Mouse (Mus musculus): ENCODE measurements around the gene Nrcam. TPM values are rescaled to one million over a fixed set of nuclear protein-coding genes. Genes with fewer than 3 reads are reported as not detected.

The Nrcam gene
- polyA plus RNA-seq, 1 experiment from 2014 or later = 5.7 TPM

GRCm38 (mm10) chr12:44386398-44386797 is 57.7 kb downstream of the Nrcam start:
- Histone ChIP-seq H3K9ac (ENCODE audit: low read length) (no peak overlapping the region), H3K9me3 (replicated peaks; ENCODE audit: control insufficient read depth, low read length) (no peaks in the 10 kb centered on the region), H3K27me3 (ENCODE audit: control insufficient read depth, insufficient read depth, low read length) (no peaks in the 10 kb centered on the region), H3K4me3 (replicated peaks; ENCODE audit: low read length) (no peak overlapping the region), H3K4me1 (ENCODE audit: control insufficient read depth, insufficient read depth, low read length) (no peaks in the 10 kb centered on the region), H3K36me3 (ENCODE audit: control insufficient read depth, insufficient read depth, low read length) (no peaks in the 10 kb centered on the region), H3K27ac (ENCODE audit: low read length) (no peak overlapping the region), H3K4me2 (ENCODE audit: low read depth, low read length) (no peak overlapping the region)
- ATAC-seq (ENCODE audit: insufficient read depth, low FRiP score) = no peak
- 44% methylated on average over 7 of the region's 7 CpGs for WGBS

GRCm38 (mm10) chr12:44388220-44388619 is 59.5 kb downstream of the Nrcam start:
- ATAC-seq (ENCODE audit: insufficient read depth, low FRiP score) = no peak
- no peak overlapping the region for H3K27ac ChIP-seq (ENCODE audit: low read length)
- no peaks in the 10 kb centered on the region for H3K27me3 ChIP-seq (ENCODE audit: control insufficient read depth, insufficient read depth, low read length)
- H3K4me3 ChIP-seq (replicated peaks; ENCODE audit: low read length) = no peak overlapping the region
- no peak overlapping the region for H3K9ac ChIP-seq (ENCODE audit: low read length)
- H3K9me3 ChIP-seq (replicated peaks; ENCODE audit: control insufficient read depth, low read length) = no peaks in the 10 kb centered on the region
- no peaks in the 10 kb centered on the region for H3K4me1 ChIP-seq (ENCODE audit: control insufficient read depth, insufficient read depth, low read length)
- no peak overlapping the region for H3K4me2 ChIP-seq (ENCODE audit: low read depth, low read length)
- no peaks in the 10 kb centered on the region for H3K36me3 ChIP-seq (ENCODE audit: control insufficient read depth, insufficient read depth, low read length)
- 28% methylated on average over 1 of the region's 1 CpGs for WGBS

- no peaks in the 10 kb centered on the region for H3K27me3 ChIP-seq (ENCODE audit: control insufficient read depth, insufficient read depth, low read length)
- no peaks in the 10 kb centered on the region for H3K36me3 ChIP-seq (ENCODE audit: control insufficient read depth, insufficient read depth, low read length)
- H3K9me3 ChIP-seq (replicated peaks; ENCODE audit: control insufficient read depth, low read length) = no peaks in the 10 kb centered on the region
- ATAC-seq (ENCODE audit: insufficient read depth, low FRiP score) = no peak
- no peaks in the 10 kb centered on the region for H3K4me1 ChIP-seq (ENCODE audit: control insufficient read depth, insufficient read depth, low read length)
- H3K9ac ChIP-seq (ENCODE audit: low read length) = no peak overlapping the region
- 59% methylated on average over 5 of the region's 5 CpGs for WGBS
- H3K4me2 ChIP-seq (ENCODE audit: low read depth, low read length) = no peak overlapping the region
- H3K4me3 ChIP-seq (replicated peaks; ENCODE audit: low read length) = no peak overlapping the region
- no peak overlapping the region for H3K27ac ChIP-seq (ENCODE audit: low read length)
Measured at GRCm38 (mm10) chr12:44390391-44391137, 61.9 kb downstream of the Nrcam start.

GRCm38 (mm10) chr12:44394901-44395300 is 66.2 kb downstream of the Nrcam start:
- H3K36me3 ChIP-seq (ENCODE audit: control insufficient read depth, insufficient read depth, low read length) = no peaks in the 10 kb centered on the region
- no peak for ATAC-seq (ENCODE audit: insufficient read depth, low FRiP score)
- no peaks in the 10 kb centered on the region for H3K27me3 ChIP-seq (ENCODE audit: control insufficient read depth, insufficient read depth, low read length)
- H3K4me1 ChIP-seq (ENCODE audit: control insufficient read depth, insufficient read depth, low read length) = no peaks in the 10 kb centered on the region
- H3K27ac ChIP-seq (ENCODE audit: low read length) = no peak overlapping the region
- H3K9ac ChIP-seq (ENCODE audit: low read length) = no peak overlapping the region
- WGBS = 60% methylated on average over 3 of the region's 3 CpGs
- H3K4me2 ChIP-seq (ENCODE audit: low read depth, low read length) = no peak overlapping the region
- H3K9me3 ChIP-seq (replicated peaks; ENCODE audit: control insufficient read depth, low read length) = no peaks in the 10 kb centered on the region
- no peak overlapping the region for H3K4me3 ChIP-seq (replicated peaks; ENCODE audit: low read length)

- Histone ChIP-seq H3K9me3 (replicated peaks; ENCODE audit: control insufficient read depth, low read length) (no peaks in the 10 kb centered on the region), H3K9ac (ENCODE audit: low read length) (no peak overlapping the region), H3K4me1 (ENCODE audit: control insufficient read depth, insufficient read depth, low read length) (no peaks in the 10 kb centered on the region), H3K4me3 (replicated peaks; ENCODE audit: low read length) (no peak overlapping the region), H3K36me3 (ENCODE audit: control insufficient read depth, insufficient read depth, low read length) (no peaks in the 10 kb centered on the region), H3K27ac (ENCODE audit: low read length) (no peak overlapping the region), H3K4me2 (ENCODE audit: low read depth, low read length) (no peak overlapping the region), H3K27me3 (ENCODE audit: control insufficient read depth, insufficient read depth, low read length) (no peaks in the 10 kb centered on the region)
- no peak for ATAC-seq (ENCODE audit: insufficient read depth, low FRiP score)
- WGBS = 54% methylated on average over 5 of the region's 5 CpGs
Measured at GRCm38 (mm10) chr12:44397782-44398181, 69.1 kb downstream of the Nrcam start.

GRCm38 (mm10) chr12:44402134-44402533 is 73.4 kb downstream of the Nrcam start:
- no peaks in the 10 kb centered on the region for H3K36me3 ChIP-seq (ENCODE audit: control insufficient read depth, insufficient read depth, low read length)
- WGBS = 79% methylated on average over 1 of the region's 1 CpGs

GRCm38 (mm10) chr12:44403270-44403669 is 74.6 kb downstream of the Nrcam start:
- no peak overlapping the region for H3K4me2 ChIP-seq (ENCODE audit: low read depth, low read length)
- no peak overlapping the region for H3K4me3 ChIP-seq (replicated peaks; ENCODE audit: low read length)
- ATAC-seq (ENCODE audit: insufficient read depth, low FRiP score) = no peak
- H3K27ac ChIP-seq (ENCODE audit: low read length) = no peak overlapping the region
- no peaks in the 10 kb centered on the region for H3K27me3 ChIP-seq (ENCODE audit: control insufficient read depth, insufficient read depth, low read length)
- WGBS = 62% methylated on average over 1 of the region's 1 CpGs
- H3K9ac ChIP-seq (ENCODE audit: low read length) = no peak overlapping the region
- H3K4me1 ChIP-seq (ENCODE audit: control insufficient read depth, insufficient read depth, low read length) = no peaks in the 10 kb centered on the region
- H3K36me3 ChIP-seq (ENCODE audit: control insufficient read depth, insufficient read depth, low read length) = no peaks in the 10 kb centered on the region
- no peaks in the 10 kb centered on the region for H3K9me3 ChIP-seq (replicated peaks; ENCODE audit: control insufficient read depth, low read length)

More at GRCm38 (mm10) chr12:44402134-44402533, 73.4 kb downstream of the Nrcam start:
- Histone ChIP-seq H3K4me3 (replicated peaks; ENCODE audit: low read length) (no peak overlapping the region), H3K27me3 (ENCODE audit: control insufficient read depth, insufficient read depth, low read length) (no peaks in the 10 kb centered on the region), H3K9me3 (replicated peaks; ENCODE audit: control insufficient read depth, low read length) (no peaks in the 10 kb centered on the region), H3K9ac (ENCODE audit: low read length) (no peak overlapping the region), H3K4me2 (ENCODE audit: low read depth, low read length) (no peak overlapping the region), H3K27ac (ENCODE audit: low read length) (no peak overlapping the region), H3K4me1 (ENCODE audit: control insufficient read depth, insufficient read depth, low read length) (no peaks in the 10 kb centered on the region)
- ATAC-seq (ENCODE audit: insufficient read depth, low FRiP score) = no peak

- ATAC-seq (ENCODE audit: insufficient read depth, low FRiP score) = no peak
- Histone ChIP-seq H3K4me1 (ENCODE audit: control insufficient read depth, insufficient read depth, low read length) (no peaks in the 10 kb centered on the region), H3K36me3 (ENCODE audit: control insufficient read depth, insufficient read depth, low read length) (no peaks in the 10 kb centered on the region), H3K27me3 (ENCODE audit: control insufficient read depth, insufficient read depth, low read length) (no peaks in the 10 kb centered on the region), H3K9ac (ENCODE audit: low read length) (no peak overlapping the region), H3K4me3 (replicated peaks; ENCODE audit: low read length) (no peak overlapping the region), H3K27ac (ENCODE audit: low read length) (no peak overlapping the region), H3K4me2 (ENCODE audit: low read depth, low read length) (no peak overlapping the region), H3K9me3 (replicated peaks; ENCODE audit: control insufficient read depth, low read length) (no peaks in the 10 kb centered on the region)
- 38% methylated on average over 3 of the region's 3 CpGs for WGBS
Measured at GRCm38 (mm10) chr12:44403731-44404424, 75.2 kb downstream of the Nrcam start.

GRCm38 (mm10) chr12:44409786-44410185 is 81.1 kb downstream of the Nrcam start:
- Histone ChIP-seq H3K27me3 (ENCODE audit: control insufficient read depth, insufficient read depth, low read length) (no peaks in the 10 kb centered on the region), H3K9ac (ENCODE audit: low read length) (no peak overlapping the region), H3K27ac (ENCODE audit: low read length) (no peak overlapping the region), H3K4me2 (ENCODE audit: low read depth, low read length) (no peak overlapping the region), H3K36me3 (ENCODE audit: control insufficient read depth, insufficient read depth, low read length) (no peaks in the 10 kb centered on the region), H3K9me3 (replicated peaks; ENCODE audit: control insufficient read depth, low read length) (no peaks in the 10 kb centered on the region), H3K4me3 (replicated peaks; ENCODE audit: low read length) (no peak overlapping the region), H3K4me1 (ENCODE audit: control insufficient read depth, insufficient read depth, low read length) (no peaks in the 10 kb centered on the region)
- WGBS = 82% methylated on average over 4 of the region's 4 CpGs
- no peak for ATAC-seq (ENCODE audit: insufficient read depth, low FRiP score)

All from stomach, embryonic 16.5 days (tissue).